Mouse (Mus musculus): ENCODE results near the gene Kcnd3. TPM values are rescaled to one million over a fixed set of nuclear protein-coding genes. Genes with fewer than 3 reads are reported as not detected.
A peak's percentile ranks its signal among the peaks of the same experiment; 100 is the strongest.

Gene Kcnd3
- total and polyA plus RNA-seq, 2 experiments from 2014 or later = 7.5 to 48.9 TPM

GRCm38 (mm10) chr3:105436383-105436782, 15.7 kb upstream of the Kcnd3 start:
- ATAC-seq (peak; percentile 93), DNase-seq (peak; percentile 57)
- no peak overlapping the region; the same call in 1 of the 2 replicates for H3K27ac ChIP-seq (ENCODE audit: low read depth, low read length)

GRCm38 (mm10) chr3:105436971-105437370, 15.2 kb upstream of the Kcnd3 start:
- Histone ChIP-seq H3K9me3 (ENCODE audit: low read length) (no peaks in the 10 kb centered on the region), H3K9ac (no peak overlapping the region), H3K27ac (ENCODE audit: low read depth, low read length) (no peak overlapping the region; the same call in 1 of the 2 replicates), H3K27me3 (ENCODE audit: insufficient read depth, low read length) (no peaks in the 10 kb centered on the region), H3K4me1 (ENCODE audit: insufficient read depth) (peaks cover 6% of the 10 kb centered on the region; the same call in 1 of the 2 replicates), H3K4me2 (ENCODE audit: low read depth) (no peak overlapping the region), H3K36me3 (ENCODE audit: insufficient read depth) (no peaks in the 10 kb centered on the region), H3K4me3 (ENCODE audit: low read depth, low read length) (no peak overlapping the region)
- no peak for TF ChIP-seq CTCF (IDR thresholded peaks at IDR 0.05; ENCODE audit: low read depth)
- 93% methylated on average over 11 of the region's 11 CpGs for WGBS
- no peak for ATAC-seq
- DNase-seq = no peak

More at GRCm38 (mm10) chr3:105436383-105436782, 15.7 kb upstream of the Kcnd3 start:
- Histone ChIP-seq H3K9me3 (ENCODE audit: low read length) (no peaks in the 10 kb centered on the region), H3K9ac (no peak overlapping the region), H3K4me2 (ENCODE audit: low read depth) (no peak overlapping the region), H3K4me1 (ENCODE audit: insufficient read depth) (peaks cover 6% of the 10 kb centered on the region; the same call in 1 of the 2 replicates), H3K27me3 (ENCODE audit: insufficient read depth, low read length) (no peaks in the 10 kb centered on the region), H3K36me3 (ENCODE audit: insufficient read depth) (no peaks in the 10 kb centered on the region), H3K4me3 (ENCODE audit: low read depth, low read length) (no peak overlapping the region)
- WGBS = 11% methylated on average over 2 of the region's 2 CpGs
- TF ChIP-seq CTCF (IDR thresholded peaks at IDR 0.05; ENCODE audit: low read depth) = no peak

GRCm38 (mm10) chr3:105440873-105441495, 11.1 kb upstream of the Kcnd3 start:
- peaks cover 6% of the 10 kb centered on the region; the same call in 1 of the 2 replicates for H3K4me1 ChIP-seq (ENCODE audit: insufficient read depth)
- H3K27ac ChIP-seq (ENCODE audit: low read depth, low read length) = no peak overlapping the region
- H3K9me3 ChIP-seq (ENCODE audit: low read length) = no peaks in the 10 kb centered on the region
- H3K4me2 ChIP-seq (ENCODE audit: low read depth) = no peak overlapping the region
- H3K4me3 ChIP-seq (ENCODE audit: low read depth, low read length) = no peak overlapping the region
- no peaks in the 10 kb centered on the region for H3K27me3 ChIP-seq (ENCODE audit: insufficient read depth, low read length)
- no peak overlapping the region for H3K9ac ChIP-seq
- ATAC-seq (no peak), DNase-seq (no peak)
- no peaks in the 10 kb centered on the region for H3K36me3 ChIP-seq (ENCODE audit: insufficient read depth)
- WGBS = 62% methylated on average over 4 of the region's 4 CpGs
- TF ChIP-seq CTCF (IDR thresholded peaks at IDR 0.05; ENCODE audit: low read depth) = 0 out of 2 replicates have a peak, but pooled peaks have one; percentile 15

- TF ChIP-seq CTCF (IDR thresholded peaks at IDR 0.05; ENCODE audit: low read depth) = peak; percentile 65
- WGBS = 3% methylated on average over 22 of the region's 22 CpGs
- H3K27ac ChIP-seq (ENCODE audit: low read depth, low read length) = peak overlapping the region; percentile 66
Observed at GRCm38 (mm10) chr3:105450641-105451470, 1.3 kb upstream of the Kcnd3 start.

GRCm38 (mm10) chr3:105452556-105453213, 555 bp downstream of the Kcnd3 start:
- peak overlapping the region; percentile 84 for H3K27ac ChIP-seq (ENCODE audit: low read depth, low read length)

More at GRCm38 (mm10) chr3:105450641-105451470, 1.3 kb upstream of the Kcnd3 start:
- H3K4me3 ChIP-seq (ENCODE audit: low read depth, low read length) = peak overlapping the region; percentile 87
- H3K9me3 ChIP-seq (ENCODE audit: low read length) = no peaks in the 10 kb centered on the region
- peak overlapping the region; percentile 88 for H3K4me2 ChIP-seq (ENCODE audit: low read depth)
- peak; percentile 78 for DNase-seq
- H3K4me1 ChIP-seq (ENCODE audit: insufficient read depth) = peaks cover 15% of the 10 kb centered on the region; the same call in 1 of the 2 replicates
- peak overlapping the region; percentile 85; the same call in 1 of the 2 replicates for H3K9ac ChIP-seq
- ATAC-seq = peak; percentile 30; the same call in 1 of the 2 replicates
- H3K27me3 ChIP-seq (ENCODE audit: insufficient read depth, low read length) = no peaks in the 10 kb centered on the region
- no peaks in the 10 kb centered on the region for H3K36me3 ChIP-seq (ENCODE audit: insufficient read depth)

GRCm38 (mm10) chr3:105453214-105453950, 1.3 kb downstream of the Kcnd3 start:
- WGBS = 2% methylated on average over 19 of the region's 19 CpGs
- Histone ChIP-seq H3K4me3 (ENCODE audit: low read depth, low read length) (peak overlapping the region; percentile 87), H3K4me2 (ENCODE audit: low read depth) (peak overlapping the region; percentile 88), H3K27ac (ENCODE audit: low read depth, low read length) (no peak overlapping the region), H3K4me1 (ENCODE audit: insufficient read depth) (peaks cover 15% of the 10 kb centered on the region; the same call in 1 of the 2 replicates), H3K27me3 (ENCODE audit: insufficient read depth, low read length) (no peaks in the 10 kb centered on the region), H3K9ac (peak overlapping the region; percentile 85), H3K9me3 (ENCODE audit: low read length) (no peaks in the 10 kb centered on the region), H3K36me3 (ENCODE audit: insufficient read depth) (no peaks in the 10 kb centered on the region; the same call in none of the 2 replicates)
- peak; percentile 43 for DNase-seq
- TF ChIP-seq CTCF (IDR thresholded peaks at IDR 0.05; ENCODE audit: low read depth) = peak; percentile 37; the same call in 1 of the 2 replicates
- ATAC-seq = no peak

More at GRCm38 (mm10) chr3:105452556-105453213, 555 bp downstream of the Kcnd3 start:
- DNase-seq (peak; percentile 58), ATAC-seq (peak; percentile 58)
- peak overlapping the region; percentile 87 for H3K4me3 ChIP-seq (ENCODE audit: low read depth, low read length)
- peaks cover 15% of the 10 kb centered on the region; the same call in 1 of the 2 replicates for H3K4me1 ChIP-seq (ENCODE audit: insufficient read depth)
- H3K9me3 ChIP-seq (ENCODE audit: low read length) = no peaks in the 10 kb centered on the region
- under 1% methylated on average over 40 of the region's 60 CpGs for WGBS
- peak overlapping the region; percentile 88 for H3K4me2 ChIP-seq (ENCODE audit: low read depth)
- no peaks in the 10 kb centered on the region for H3K27me3 ChIP-seq (ENCODE audit: insufficient read depth, low read length)
- peak overlapping the region; percentile 85 for H3K9ac ChIP-seq
- H3K36me3 ChIP-seq (ENCODE audit: insufficient read depth) = no peaks in the 10 kb centered on the region; the same call in 1 of the 2 replicates
- no peak for TF ChIP-seq CTCF (IDR thresholded peaks at IDR 0.05; ENCODE audit: low read depth)
